Mouse (Mus musculus) liver, adult 2 months (tissue): ENCODE data around the gene Rcn3.

ENCODE experiments used
- CTCF ChIP-seq: fragments of 200-500 bp; IDR thresholded peaks from 2 replicates; pipeline ENCODE4 v1.5.1; 2011; ENCODE audit warnings: low read depth, low read length, control low read depth
- POLR2A ChIP-seq: fragments of 200-500 bp; IDR thresholded peaks from 2 replicates; pipeline ENCODE4 v1.6.1; 2011; ENCODE audit warnings: low read length, control low read depth; ENCODE audit not compliant: insufficient read depth; ENCODE audit errors: extremely low read depth

DNA sequence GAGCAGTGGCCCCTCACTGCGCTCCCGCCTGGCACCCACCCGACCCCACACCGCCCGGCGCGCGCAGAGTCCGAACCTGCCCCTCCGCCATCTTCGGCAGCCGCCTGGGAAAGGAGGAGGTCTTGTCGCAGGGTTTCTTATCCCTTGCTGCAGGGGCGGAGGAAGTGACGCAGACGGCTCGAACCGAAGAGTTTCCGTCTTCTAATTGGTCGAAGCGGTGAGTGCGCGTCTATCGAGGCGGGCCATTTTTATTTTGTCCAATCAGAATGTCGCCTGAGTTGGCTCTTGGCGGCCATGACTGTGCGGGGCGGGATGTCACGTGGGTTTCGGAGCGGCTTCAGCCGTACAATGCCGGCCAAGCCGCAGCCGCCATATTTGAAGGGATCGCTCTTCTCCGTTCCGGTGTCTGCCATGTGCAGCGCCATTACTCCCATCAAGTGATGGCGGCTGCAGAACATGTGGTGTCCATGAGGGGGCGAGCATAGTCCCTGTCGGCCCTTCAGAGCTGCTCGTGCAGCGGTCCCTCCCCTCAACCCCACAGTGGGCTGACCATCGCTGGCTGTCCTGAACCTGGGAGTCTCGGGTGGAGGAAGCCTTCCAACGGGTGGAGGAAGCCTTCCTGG is 36.7 kb upstream of the Rcn3 start, which contains the start of gene Rpl13a:
- peak; percentile 94 for TF ChIP-seq POLR2A
- peak; percentile 86 for TF ChIP-seq CTCF
